Mouse (Mus musculus) G1E (cell line): ENCODE results near the gene Crx.

Source experiments
- CTCF ChIP-seq: IDR thresholded peaks from 2 replicates; pipeline ENCODE4 v1.5.1; 2012; ENCODE audit warnings: low read depth, low read length, inconsistent platforms, mixed read lengths
- GATA1 ChIP-seq: IDR thresholded peaks from 2 replicates; pipeline ENCODE4 v1.6.1; 2012; ENCODE audit warnings: borderline replicate concordance, low read length, inconsistent platforms, mixed read lengths
- POLR2AphosphoS5 ChIP-seq: IDR thresholded peaks from 2 replicates; pipeline ENCODE4 v1.6.1; 2012; ENCODE audit warnings: low read depth, low read length, inconsistent platforms; ENCODE audit not compliant: insufficient replicate concordance

DNA sequence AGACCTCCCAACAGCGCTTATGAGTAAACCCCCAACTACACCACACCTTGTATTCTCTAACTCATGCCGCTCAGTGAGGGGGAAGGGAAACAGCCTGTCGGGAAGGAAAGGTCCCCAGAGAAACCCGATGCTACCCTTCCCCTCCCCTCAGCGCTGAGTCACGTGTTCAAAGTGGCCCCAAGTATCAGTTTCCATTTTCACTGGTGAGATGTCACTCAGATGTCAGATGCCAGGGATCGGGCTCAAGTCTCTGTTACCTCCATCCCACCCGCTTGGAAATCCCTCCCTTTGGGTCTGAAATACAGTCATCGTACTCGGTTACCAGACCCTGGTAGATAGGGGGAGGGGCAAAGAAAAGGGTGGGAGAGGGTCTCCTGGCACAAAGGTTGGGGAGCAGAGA, 42.0 kb upstream of the Crx start:
- no peak for TF ChIP-seq CTCF
- TF ChIP-seq POLR2AphosphoS5: no peak
- no peak for TF ChIP-seq GATA1
